Mouse (Mus musculus): ENCODE results near the gene Akr1c12. TPM values are rescaled to one million over a fixed set of nuclear protein-coding genes. Genes with fewer than 3 reads are reported as not detected.
A peak's percentile ranks its signal among the peaks of the same experiment; 100 is the strongest.
"Not testable (repeated sequence)": the region's sequence is repeated elsewhere in the genome, so short reads cannot be mapped to it uniquely, and the experiment has no call there.

The Akr1c12 gene
- polyA plus RNA-seq (2017; shearing (Covaris generic)) = 1 to 10 TPM; 8.7 to 9.9 TPM

DNA sequence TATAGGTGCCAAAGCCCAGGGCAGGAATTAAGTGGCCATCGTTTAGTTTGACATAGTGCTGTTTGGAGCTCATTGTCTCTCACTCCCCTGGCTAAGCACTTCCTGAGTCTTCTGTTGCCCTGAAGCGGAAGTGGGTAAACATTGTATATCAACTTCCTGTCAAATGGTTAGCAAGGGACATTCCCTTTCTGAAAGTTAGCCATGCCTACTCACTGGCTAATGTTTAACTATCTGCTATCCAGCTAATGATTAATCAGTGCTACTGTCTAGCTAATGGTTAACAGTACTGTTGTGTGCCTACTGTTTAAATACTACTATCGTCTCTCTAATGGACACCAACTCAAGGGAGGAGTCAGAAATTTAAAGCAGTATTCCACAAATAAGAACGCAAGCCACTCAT is at the start of gene Akr1c12:
Akr1c12 (minus strand) TSS at position 150 of the 400 bp plus-strand sequence.
- ATAC-seq = peak; percentile 96

DNA sequence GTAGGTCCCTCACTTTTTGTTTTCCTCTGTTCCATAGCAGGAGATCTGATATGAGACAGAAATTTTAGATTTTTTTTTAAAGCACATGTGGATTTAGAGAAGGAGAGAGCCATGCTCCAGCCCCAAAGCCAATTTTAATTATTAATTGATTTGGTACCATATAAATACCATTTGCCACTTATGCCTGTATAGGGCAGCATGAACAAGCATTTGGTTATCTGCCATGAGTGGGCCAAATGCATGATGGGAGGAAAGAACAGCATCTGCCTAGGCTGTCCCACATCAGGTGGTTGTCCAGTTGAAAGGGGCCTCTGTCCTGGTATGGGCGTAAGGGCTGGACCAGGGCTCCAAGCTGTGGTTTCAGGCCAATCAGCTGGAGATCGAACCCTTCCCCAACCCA is 39.5 kb upstream of the Akr1c12 start:
- ATAC-seq = no peak

DNA sequence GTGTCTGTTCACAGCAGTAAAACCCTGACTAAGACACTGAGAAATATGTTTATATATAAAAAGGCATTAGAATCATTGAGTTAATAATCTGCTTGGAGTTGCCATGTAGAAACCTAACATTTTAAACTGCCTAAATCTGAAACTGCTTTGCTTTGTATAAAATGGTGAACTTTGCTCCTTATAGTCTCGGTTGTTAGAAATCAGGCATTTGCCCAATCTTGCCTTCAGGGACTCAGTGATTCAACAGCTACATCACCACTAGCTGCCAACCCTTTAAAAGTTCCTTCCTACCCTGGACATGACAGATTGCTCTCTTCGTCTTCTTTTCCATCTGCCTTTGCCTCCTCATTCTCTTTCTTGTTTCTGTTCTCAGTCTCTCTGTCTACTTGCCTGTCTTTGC is 34.7 kb upstream of the Akr1c12 start:
- ATAC-seq = no peak

DNA sequence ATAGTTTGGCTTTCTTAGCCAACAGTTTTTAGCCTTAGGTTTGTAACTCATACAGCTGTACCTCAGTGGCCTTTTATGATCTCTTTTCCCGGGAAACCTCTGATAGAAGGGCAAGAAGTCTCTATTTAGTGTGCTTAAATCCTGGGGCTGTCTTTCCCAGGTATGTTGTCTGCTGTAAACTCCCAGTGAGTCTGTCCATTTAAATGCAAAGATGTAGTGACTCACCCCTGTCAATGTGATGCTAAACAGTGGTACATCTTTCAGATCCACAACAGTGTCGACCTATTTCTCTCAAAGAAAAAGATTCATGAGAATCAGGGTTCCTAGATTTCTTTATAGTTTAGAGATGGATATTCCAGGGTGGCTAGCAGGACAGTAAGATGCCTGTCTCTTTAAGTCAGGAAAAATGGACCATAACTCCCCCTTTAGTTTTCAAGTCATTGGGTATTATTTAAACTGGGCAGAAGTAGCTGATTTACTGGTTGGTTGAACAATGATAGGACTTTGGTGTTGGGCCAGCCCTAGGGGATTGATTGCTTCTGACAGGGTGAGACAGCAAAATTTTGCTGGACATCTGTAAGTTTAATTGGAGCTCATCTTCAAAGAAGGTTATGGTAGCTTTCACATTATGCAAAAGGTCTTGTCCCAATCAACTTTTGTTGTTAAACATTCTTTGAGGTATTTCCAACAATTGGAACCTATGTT is 25.8 kb upstream of the Akr1c12 start:
- ATAC-seq = no peak

DNA sequence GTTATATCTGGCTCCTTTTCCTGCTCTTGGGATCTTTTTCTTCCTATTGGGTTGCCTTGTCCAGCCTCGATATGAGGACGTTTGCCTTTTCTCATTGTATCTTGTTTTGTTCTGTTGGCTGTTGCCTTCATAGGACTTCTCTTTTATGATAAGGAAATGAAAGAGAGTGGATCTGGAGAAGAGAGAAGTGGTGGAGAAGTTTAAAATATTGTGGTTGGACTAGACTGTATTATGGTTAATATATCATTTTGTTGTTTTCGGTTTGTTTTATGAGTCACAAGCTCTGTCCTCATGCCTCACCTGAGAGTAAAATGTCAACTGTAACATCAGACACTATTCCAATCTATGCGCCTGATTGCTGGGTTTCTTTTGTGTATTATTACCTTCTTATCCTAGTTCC is 17.8 kb upstream of the Akr1c12 start:
- no peak for ATAC-seq

DNA sequence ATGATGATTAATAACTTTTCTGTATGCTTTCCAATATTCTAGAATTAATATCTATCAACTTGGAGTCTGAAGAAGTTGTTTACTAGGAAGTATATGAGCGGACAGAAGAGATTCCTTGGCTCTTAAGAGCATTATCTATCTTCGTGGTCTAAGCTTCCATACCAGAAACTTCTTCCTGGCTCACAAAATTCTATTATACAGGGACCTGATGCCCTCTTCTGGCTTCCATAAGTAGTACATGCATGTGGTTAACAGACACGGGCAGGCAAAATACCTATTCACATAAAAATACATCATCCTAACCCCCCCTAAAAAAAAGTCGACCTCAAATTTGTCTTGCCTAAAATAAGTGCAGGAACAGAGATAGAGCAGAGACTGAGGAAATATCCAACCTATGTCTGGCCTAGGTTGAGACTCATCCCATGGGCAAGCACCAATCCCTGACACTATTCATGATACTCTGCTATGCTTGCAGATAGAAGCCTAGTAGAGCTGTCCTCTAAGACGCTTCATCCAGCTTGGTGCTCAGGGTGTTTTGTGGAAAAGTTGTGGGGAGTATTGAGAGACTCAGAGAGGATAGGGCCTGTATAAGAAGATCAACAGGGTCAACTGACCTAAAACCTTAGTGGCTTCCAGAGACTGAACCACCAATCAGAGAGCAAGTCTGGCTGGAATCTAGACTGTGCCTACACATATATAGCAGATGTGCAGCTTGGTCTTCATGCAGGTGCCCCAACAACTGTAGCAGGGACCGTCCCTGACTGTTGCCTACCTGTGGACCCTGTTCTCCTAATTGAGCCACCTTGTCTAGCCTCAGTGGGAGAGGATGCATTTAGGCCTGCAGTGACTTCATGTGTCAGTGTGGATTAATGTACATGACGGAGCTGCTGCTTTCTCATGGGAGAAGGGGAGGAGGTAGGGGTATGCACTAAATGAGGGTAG is 2.5 kb upstream of the Akr1c12 start:
- ATAC-seq = peak; percentile 57

DNA sequence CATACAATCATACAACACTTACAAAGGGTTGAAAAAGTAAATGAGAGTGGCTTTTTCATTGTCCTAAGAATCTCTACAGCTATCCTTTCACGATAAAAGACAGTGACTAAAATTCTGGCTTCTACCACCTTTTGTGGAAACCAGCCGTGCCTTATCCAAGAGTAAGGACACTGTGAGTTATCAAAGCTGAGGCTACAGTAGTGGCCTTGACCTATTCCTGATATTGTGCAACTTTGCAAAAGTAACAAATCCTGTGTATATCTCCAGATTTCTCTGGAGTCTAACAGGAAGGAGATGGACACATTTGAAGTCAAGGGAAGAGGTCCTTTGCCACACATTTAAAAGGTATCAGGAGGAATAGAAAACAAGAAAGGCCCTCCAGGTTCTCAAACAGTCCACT is 1.7 kb downstream of the Akr1c12 start:
- no peak for ATAC-seq

DNA sequence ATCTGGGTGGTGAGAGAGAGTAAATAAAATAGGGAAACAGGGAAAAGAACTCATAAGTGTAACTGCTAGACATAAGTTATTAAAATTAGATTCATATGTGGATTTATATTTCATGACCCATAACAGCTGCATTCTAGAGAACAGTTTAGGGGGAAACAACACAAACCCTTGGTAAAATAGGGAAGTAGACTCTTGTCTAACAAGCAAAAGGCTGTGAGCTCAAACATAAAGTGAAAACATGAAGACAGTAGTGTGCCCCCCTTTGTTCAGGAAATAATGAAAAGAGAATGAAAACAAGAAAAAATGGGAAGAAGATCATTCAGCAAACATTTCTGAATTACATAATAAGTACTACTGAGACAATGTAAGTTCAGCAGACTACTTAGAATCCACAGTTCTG is 8.4 kb downstream of the Akr1c12 start:
- no peak for ATAC-seq

DNA sequence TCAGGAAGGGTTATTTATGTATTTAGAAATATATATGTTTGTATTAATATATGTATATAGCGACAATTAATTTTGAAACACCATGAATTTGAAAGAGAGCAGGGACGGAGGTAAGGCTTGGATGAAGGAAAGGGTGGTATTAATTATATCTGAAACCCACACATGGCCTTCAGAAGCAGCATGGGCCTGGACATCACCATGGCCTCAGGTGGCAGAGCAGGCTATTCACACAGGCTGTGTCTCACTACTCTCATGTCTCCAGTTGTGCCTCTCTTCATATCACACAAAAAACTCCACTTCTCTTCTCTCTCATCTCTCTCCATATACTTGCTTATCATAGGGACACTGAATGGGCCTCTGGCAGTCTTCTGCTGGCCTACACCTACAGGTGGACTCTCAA is 13.8 kb downstream of the Akr1c12 start:
- ATAC-seq = not testable (repeated sequence)

DNA sequence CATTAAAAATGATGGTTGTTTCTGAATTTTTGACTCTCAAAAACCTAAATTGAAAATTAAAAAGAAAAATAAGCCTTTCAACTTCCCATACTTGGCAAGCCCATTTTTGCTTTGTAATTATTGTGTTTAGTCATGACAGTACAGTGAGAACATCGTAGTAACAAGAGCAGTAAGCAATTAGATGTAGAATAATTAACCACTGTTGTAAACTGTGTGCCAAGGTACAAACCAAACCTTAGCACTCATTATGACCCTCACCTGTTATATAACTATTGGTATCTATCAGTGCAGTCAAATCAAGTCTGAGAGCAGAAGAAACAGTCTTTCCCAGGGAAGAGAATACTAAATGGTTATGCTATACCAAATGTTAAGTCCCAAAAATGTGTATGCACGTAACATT is 14.2 kb downstream of the Akr1c12 start:
- no peak for ATAC-seq

DNA sequence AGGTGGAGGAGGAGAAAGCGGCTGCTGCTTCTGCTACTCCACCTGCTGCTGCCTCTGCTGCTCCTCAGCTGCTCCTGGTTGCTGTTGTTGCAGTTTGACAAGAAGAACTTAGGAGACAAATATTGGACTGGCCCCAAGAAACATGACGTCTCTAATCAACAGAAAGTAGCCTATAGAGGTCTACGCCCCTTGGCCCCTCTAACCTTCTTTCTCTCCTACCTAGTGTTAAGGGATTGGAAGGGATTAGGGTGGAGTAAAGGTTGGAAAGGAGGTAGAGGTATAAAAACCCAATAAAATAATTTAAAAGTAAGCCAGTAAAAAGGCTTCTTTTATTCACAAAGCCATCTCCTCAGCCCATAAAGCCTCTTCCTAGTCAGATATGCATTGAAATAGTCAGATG is 14.6 kb downstream of the Akr1c12 start:
- ATAC-seq = no peak

DNA sequence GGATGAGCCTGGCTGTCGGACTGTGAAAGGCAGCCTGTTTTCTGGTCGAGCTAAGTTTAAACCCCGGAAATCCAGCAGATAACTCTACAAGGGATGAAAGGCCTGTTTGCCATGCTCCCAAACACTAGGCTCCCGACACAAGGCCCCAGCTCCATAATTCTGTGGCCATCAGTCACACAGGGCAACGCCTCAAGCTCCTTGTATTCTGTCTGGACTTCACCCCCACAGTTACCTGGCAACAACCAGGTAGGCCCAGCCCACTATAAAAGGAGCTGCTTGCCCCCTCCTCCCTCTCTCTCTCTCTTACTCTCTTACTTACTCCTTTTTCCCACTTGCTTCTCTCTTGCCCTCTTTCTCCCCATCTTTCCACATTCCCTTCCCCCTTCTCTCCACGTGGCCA is 21.9 kb downstream of the Akr1c12 start:
- ATAC-seq = no peak

DNA sequence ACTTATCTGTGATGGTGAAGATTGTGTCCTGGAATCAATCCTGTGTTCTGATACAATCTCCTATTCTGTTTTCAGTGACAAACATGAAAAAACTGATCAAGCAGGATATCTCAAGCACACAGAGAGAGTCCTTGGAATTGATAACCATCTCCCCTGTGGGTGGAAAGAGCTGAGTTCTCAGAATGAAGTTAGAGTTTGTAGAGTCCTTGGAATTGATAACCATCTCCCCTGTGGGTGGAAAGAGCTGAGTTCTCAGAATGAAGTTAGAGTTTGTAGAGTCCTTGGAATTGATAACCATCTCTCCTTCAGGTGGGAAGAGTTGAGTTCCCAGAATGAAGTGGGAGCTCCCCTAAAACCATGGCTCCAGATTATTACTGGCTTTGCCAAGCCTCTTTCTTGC is 22.3 kb downstream of the Akr1c12 start:
- not testable (repeated sequence) for ATAC-seq

DNA sequence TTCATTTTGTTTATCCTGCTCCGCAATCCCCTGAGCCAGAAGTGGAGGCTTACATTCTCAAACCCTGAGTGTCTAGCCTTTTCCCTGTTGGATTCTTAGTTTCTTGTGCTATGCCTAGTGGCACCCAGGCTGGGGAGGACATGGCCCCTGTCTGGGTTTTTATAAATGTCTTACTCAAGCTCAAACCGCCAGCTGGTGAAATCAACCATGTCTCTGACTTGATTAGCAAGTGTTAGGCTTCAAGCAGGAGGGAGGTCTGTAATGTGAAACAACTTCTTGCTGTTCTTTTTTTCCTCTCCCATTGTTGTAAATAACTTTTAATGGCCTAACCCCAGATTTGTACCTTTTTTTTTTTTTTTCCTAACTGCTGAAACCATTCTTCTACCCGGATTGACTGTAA is 29.9 kb downstream of the Akr1c12 start:
- ATAC-seq = no peak

DNA sequence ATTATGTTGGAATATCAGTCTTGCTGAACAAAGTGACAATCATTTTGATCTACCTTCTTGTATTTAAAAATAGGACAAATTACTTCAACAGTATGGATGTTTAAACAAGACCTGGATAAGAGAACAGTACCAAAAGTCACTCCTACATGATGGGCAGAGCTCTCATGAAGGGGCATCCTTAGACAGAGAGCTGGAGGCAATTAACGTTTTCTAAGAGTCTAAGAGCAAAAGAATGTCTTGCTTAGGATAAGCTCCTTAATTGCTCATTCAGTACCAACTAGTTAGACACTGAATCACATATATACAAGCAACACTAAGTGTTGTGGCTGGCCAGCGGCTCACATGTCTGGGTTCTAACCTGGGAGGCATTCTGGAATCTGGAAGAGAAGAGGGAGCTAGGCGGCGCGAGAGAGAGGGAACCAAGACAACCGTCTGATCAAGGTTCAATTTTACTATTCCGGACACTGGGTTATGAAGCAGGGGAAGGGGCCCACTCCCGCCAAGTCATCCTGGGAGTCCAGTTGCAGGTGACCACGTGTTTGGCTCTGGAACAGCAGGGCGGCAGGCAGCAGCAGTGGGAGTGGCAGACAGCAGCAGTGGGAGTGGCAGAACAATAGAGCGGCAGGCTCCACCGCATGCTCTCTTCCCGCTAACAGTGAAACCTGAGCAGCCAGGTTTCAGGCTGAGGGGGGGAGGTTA is 34.2 kb downstream of the Akr1c12 start:
- ATAC-seq = no peak

DNA sequence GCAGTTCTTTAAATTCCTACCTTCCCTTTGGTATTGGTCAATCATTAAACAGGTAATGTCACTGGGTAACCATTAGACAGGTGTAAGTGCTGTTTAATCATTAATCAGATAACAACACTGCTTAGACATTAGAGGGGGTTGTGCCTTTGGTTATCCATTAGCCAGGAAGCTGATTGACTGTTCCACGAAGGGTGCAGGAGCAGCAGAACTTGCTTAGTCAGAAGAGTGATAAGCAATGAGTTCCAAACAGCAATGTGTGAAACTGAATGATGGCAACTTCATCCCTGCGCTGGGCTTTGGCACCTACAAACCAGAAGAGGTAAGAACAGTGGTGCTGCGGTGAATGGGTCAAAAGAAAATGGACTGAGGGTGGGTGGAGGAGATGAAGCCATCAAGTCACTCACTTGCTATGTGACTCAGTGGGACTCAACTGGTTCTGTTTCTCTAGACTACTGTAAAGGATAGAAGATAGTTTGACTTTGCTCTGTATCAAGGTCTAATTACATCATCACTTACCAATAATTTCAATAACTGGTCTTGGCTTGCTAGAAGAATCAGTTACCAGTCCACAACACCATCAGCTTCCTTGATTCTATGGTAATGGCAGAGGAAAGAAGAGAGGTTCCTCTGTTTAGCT is 45.6 kb downstream of the Akr1c12 start:
- ATAC-seq = no peak

DNA sequence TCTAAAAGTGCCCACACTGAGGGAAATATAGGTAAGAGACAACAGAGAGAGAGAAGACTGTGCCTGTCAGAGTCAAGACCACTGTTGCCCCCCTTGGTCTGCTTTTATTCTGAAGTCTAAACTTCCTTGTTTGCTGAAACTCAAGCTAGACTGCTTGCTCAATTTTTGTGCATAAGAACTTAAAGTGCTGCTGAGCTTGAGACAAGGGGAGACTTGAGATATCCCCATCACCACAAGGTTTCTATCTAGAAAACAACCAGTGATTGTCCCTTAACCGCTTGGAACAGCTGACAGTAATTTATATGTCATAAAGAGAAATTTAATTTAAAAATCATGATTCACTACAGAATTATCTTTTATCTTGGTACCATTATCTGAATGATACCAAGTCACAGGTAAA is 46.1 kb downstream of the Akr1c12 start:
- ATAC-seq = no peak

DNA sequence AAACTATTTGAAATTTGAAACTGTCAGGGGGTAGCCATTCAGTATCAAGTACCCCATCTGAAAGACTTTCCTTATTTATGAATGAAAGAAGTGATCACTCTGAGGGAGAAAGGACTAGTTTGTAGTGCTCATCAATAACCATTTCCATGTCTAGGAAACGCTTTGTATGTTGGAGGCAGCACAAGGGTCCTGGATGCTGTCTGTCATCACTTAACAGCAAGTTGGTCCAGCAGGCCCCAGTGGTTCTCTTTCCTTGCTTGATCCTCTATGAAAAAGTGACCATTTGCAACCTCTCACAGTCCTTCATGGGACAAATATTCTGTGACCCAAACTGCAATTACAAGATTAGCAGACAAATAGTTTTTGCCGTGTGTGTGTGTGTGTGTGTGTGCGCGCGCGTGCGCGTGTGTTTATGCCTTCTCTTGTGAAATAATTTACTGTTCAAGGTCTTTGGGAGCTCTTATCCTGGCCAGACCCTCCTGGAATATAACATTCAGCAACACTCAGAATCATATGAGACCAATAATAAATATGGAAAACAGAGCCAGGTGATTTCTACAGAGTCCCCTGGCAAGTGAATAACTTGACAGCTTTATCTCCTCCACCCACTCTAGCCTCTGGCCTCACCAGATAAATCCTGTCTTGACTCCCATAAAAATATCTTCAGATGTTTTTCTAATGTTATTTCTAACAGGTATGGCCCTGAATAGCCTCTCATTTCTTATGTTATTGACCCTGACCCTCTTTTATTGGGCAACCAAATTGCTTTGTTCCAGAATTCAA is 48.2 kb downstream of the Akr1c12 start:
- no peak for ATAC-seq

DNA sequence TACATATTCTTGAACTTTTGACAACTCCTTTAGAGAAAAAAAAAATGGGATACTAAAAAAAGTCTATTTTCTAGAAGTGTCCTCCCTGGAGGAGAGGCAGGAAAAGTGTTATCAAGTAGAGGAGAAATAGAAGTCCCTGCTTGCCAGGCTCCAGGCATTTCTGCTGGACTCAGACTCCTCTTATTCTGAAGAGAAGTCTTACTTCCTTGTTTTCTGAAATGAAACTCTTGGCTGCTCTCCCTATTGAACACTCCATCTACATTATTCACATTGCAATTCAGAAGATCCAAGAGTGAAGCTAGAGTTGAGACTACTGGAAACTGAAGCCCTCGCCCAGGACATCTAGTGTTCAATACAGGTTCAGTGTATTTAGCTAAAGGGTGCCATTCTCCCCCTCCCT is 50.8 kb downstream of the Akr1c12 start, which contains the start of gene Akr1c19:
Akr1c19 (plus strand) TSS at position 260 of the 400 bp plus-strand sequence.
- no peak for ATAC-seq
